Mouse (Mus musculus): ENCODE measurements at regions not wholly inside any gene's neighbourhood (a gene's known extent, or its start where the extent isn't known, plus 50 kb on each side); places are given as distances from the start of the nearest gene placed in this dataset.

DNA sequence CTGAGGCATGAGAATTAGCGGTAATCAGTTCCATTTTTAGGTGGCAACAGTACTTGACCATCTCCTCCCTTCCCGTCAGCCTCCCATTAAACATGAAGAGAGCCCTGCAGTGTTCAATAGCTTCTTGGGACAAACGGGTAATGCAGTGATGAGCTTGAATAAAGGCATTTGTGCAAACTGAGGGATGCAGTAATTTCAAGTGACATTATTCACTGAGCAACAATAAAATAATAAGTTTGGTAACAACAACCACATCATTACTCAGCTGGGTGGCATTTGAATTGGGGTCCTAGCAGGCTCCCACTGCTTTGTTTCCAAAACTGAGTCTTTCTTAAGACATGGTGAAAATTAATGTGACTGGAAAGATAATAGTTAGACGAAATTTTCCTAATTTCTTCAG, 315.2 kb upstream of the C030005K15Rik start:
- DNase-seq (ENCODE audit: low read depth, low spot score): no peak

DNA sequence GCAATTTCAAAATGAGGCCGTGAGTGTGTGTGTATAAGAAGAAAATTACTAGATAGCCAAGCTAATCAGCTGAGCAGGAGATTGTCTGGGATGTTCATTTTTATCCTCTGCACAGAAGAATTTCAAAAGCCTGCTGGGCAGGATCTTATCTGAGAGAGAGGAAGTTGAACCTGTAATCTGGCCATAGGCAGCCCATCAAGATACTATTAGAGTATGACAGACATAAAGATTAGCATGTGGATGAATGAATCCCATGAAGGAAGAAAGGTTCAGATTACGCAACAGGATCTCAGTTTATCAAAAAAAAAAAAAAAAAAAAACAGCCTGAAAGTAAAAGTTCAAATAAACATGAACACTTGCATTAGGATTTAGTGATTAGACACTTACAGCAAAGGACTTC, 317.3 kb upstream of the C030005K15Rik start:
- DNase-seq (ENCODE audit: low read depth, low spot score): no peak

DNA sequence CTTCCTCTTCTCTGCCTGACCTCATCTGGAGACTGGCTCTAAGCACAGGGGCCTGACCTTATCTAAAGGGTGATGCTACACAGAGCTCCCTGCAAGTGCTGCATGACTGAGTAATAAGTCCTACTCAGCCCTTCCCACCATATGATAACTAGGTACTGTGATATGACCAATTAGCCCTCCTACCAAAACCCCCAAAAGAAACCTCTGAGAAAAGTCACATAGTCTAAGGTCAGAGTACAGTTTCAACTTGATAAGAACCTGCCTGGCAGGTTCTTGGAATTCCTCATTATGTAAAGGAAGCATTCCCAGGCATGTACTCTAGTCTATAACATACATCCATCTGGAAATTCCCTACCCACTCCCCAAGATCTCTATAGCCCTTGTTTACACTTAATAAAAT, 318.0 kb upstream of the C030005K15Rik start:
- no peak for DNase-seq (ENCODE audit: low read depth, low spot score)

DNA sequence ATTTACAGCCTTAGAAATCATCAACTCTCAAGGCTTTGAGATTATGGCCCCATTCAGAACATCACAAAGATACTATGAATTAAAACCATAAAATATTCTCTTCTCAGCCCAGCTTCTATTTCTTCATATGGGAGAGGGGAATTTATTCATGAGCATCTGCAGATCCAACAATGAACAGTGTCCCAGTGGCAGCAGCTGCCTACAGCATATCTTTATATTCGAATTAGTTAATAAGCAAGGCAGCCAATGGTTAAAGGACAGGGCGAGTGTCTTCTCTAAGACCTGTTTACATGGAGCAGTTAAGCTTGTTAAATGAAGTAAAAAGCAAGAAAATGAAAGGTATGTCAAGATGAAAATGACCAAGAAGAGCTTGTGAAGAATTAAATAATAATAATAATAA, 346.9 kb upstream of the C030005K15Rik start:
- no peak for DNase-seq (ENCODE audit: low read depth, low spot score)

DNA sequence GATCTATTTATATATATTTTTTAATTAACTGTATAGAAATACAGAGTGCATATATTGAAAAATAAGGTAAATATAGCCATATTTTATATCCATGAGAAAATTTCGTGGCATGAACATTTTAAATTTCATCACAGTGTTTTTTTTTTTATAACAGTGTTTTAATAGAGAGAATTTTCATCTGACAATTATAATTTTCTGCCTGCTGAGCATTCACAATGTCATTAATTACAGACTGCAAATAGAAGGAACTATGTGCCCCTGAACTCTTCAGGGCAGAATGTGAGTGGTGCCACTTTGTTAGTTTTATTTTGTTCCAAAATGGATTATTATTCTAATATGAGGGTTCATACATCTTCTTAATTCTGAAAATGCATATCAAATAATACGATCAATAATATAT, 358.3 kb upstream of the C030005K15Rik start:
- no peak for DNase-seq (ENCODE audit: low read depth, low spot score)

DNA sequence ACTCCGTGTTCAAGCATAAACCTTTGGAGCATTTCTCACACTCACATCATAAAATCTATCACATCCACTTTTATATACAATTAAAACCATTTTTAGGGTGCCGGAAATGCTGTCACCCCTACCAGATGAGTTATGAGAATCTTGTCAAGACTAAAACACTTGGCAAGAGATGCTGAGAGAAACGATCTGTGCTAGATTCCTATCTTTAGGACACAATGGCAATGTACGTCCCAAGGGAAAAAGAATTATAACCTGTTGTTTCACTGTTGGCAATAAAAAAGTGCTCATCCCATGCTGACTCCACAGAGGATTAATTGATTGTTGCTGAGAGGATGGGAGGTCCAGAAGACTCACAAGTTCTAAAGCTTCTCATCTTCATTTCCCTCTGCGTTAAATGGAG, 389.7 kb upstream of the C030005K15Rik start:
- DNase-seq (ENCODE audit: low read depth, low spot score): no peak

DNA sequence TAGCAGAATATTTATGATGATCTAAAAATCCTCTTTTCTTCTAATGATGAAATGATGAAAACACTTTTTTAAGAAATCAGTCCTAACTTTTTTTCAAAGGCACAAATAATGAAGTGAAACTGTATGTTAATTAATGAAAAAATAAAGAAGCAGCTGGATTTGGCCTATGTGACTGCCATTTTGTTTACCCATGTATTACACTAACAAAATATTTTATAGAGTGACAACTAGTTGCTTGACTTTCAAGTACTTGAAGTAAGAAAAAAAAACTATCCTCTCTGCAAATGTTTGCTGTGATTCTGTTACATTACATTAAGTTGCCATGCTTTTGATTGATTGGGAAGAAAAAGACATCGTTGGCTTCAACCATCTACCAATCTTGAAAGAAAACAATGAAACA, 399.2 kb upstream of the C030005K15Rik start:
- DNase-seq (ENCODE audit: low read depth, low spot score): no peak

DNA sequence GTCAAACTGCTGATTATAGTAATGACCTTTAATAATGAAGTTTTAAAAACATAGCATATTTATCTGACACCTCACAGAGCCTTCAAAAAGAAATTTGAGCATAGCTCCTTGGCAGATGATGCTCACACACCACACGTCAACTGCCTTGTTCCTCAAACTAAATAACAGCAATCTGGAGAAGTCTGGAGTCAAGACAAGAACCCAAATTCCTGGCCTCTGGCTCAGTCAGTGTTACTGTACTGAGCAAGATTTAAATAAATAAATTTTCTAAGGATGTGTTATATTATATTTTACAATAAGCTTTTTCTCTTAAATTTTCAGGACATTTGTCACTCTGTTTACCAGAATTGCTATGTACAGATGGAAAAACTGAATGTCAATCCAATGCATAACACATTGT, 408.5 kb upstream of the C030005K15Rik start:
- no peak for DNase-seq (ENCODE audit: low read depth, low spot score)

DNA sequence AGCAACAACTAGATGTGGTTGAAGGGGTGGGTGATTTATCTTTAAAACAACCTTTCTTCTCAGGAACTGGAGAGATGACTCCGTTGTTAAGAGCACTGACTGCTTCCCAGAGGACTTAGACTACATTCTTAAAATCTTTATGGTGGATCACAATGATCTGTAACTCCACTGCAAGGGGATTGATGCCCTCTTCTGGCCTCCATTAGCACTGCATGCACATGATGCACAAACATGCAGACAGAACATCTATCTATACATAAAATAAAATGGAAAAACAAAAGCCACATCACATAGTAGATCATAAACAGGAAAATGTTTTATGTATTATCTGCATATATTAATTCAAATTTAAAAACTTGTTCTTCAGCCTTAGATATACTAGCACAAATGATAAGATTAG, 419.2 kb upstream of the C030005K15Rik start:
- DNase-seq (ENCODE audit: low read depth, low spot score): no peak

DNA sequence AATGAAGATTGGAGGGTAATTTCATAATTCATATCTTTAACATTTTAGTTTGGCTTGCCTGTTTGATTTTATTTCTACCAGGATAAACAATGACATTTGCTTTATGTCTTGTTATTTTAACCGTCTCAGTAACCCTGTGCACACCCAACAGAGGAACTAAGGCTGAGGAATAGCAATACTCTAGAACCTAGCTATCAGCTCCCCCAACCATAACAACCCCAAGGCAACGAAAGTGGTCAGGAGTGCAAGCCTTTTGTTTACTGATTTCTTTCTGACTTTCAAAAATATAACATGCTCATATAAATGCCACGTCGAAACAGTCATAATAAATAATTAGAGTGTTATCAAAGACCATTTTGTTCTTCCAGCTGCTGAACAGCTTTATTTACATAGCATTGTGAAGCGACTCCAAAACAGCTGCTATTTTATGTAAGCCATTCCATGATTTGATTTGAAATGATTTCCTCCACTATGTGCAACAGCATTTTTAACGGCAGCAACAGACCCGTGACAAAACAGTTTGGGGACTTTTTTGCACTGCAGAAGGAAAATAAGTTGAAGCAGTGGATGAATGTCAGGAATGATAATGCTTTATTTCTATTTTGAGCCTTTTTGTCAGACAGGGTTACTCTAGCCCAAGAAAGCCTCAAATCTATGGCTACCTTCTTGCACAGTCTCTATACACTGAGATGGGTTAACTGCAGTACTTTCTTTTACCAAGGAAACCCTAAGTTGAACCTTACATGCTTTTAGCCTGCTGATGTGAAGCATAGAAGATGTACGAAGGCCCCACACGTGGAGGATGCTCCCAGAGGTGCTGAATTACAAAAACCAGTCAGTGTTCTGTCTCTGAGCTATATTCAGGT, 420.7 kb upstream of the C030005K15Rik start:
- DNase-seq (ENCODE audit: low read depth, low spot score): no peak

DNA sequence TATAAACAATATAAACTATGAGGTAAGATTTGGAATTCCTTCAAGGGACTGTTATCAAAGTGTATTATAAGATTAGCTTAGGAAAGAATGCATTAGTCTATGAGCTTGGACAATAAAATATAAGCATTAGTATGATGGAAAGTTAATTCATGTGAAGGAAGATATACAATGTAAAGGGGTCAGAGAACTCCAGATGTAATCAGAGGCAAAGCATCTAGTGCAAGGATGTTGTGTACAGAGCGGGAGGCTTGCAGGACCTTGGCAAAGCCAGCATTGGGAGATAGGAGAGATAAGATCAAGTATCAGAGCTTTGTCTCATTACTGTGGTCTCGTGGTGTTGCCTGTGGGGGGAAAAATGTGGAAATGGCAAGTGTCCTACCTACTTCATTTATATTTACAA, 429.4 kb upstream of the C030005K15Rik start:
- DNase-seq (ENCODE audit: low read depth, low spot score): no peak

DNA sequence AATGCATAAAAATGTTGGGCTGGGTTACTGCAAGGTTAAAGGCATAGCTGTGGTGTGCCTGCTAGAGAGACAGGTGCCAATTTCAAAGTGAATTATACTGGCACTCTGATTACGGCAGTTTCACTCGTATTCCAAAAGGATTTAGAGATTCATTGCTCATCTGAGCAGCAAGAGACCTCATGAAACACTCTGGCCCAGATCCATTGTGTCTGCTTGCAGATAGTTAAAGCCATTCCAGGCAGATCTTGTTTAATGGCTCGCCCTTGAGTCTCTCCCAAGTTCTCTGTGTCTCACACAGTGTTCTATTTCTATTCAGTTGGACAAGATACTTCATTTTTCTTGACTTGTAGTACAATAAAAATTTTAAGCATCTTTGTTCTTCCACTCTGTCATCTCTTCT, 459.1 kb upstream of the C030005K15Rik start:
- no peak for DNase-seq (ENCODE audit: low read depth, low spot score)

DNA sequence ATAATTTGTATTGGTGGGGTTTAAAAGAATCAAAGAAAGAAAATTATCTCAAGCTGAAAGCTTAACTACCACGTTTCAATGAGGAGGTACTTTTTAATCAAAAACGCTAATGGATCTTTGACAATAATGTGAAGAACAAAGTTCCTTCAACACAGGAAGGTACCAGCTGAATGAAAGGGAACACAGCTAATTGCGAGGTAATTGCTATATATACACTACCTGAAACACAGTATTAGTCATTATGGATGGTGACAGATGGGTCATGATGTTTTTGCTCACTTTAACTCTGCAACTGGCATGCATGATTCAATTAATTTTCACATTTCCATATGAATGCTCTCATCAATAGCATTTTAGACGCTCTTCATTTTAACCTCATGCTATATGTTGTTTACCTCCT, 470.3 kb upstream of the C030005K15Rik start:
- no peak for DNase-seq (ENCODE audit: low read depth, low spot score)

DNA sequence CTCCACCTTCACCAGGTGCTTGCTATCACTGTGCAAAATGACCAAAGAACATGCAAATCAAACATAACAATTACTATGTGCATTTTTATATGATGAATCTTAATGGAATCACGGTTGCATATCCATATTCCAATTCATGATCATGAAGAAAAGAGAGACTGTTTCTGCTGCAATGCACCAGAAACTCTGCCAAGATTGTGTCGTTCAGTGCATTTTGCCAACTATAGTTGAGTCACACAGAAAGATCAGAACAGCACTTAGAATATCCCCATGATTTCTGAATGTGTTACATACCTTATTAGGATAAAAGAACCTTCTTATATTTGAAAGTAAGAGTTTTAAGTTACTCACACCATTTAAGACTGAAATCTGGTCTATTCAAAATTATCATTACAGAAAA, 483.7 kb upstream of the C030005K15Rik start:
- no peak for DNase-seq (ENCODE audit: low read depth, low spot score)

DNA sequence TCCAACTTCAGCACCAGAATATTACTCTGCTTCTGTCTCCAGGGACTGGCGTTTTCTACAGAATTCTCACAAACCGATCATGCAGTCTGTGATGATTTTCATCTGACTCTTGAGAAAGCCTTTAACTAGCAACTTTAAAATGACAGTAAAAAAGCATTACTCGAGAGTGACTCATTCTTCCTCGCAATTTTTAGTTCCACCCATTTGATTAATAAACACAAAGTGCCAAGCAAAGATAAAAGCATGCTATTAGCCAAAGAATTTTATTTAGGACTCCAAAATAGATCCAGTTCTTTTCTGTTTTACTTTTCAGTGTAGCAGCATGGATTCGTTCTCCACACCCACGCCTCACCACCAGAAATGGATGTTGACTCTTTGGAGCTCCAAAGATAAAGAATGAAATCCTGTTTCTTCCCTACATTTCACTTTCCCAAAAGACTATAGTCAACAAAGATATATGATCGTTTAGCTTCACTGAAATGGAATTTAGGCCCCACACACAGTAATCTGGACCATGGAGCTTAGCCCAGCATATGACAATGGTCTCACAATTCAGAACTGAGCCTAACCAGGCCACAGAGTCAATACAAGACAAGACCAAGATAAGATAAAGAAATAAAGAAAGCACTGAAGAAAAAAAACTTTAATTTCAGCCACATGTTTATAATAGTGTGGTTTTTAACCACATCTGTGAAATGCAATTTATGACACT, 486.5 kb upstream of the C030005K15Rik start:
- no peak for DNase-seq (ENCODE audit: low read depth, low spot score)

DNA sequence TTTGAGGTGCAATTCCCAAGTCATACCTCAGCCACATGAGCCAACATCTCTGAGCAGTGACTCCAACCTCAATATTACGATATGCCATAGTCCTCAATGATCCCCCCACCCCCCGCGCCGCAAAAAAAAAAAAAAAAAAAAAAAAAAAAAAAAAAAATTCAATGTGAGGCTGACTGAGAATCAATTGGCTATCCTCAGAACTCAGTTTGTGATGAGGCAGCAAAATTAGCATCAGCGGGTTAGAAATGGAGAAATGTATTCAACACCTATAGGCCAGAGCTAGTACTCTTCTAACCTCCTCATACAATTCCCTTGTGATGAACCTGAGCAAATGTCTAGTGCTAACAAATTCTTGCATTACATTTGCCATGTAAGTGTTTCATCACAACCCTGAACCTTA, 504.5 kb upstream of the C030005K15Rik start:
- no peak for DNase-seq (ENCODE audit: low read depth, low spot score)

DNA sequence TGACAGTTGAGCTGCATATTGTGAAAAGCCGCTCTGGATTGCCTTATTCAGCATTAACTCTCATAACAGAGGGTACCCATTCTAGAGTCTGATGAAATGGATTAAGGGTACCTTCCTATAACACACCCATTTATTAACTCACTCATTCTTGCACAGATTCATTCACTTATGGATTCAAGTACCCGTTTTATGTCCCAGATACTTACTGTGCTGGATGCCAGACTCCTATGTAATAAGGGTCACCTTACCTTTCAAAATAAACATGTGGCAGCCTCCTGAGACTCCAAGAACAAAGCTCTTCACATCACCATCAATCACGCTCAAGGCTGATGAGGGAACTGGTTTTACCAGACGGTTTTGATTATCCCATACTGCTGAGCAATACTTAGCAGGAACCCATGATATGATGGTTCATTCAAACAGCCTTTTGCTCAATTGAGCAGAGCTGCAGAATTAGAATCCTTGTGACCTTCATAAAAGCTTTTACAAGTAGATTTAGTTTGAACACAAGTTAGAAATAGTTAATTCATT, 505.2 kb upstream of the C030005K15Rik start:
- no peak for DNase-seq (ENCODE audit: low read depth, low spot score)

DNA sequence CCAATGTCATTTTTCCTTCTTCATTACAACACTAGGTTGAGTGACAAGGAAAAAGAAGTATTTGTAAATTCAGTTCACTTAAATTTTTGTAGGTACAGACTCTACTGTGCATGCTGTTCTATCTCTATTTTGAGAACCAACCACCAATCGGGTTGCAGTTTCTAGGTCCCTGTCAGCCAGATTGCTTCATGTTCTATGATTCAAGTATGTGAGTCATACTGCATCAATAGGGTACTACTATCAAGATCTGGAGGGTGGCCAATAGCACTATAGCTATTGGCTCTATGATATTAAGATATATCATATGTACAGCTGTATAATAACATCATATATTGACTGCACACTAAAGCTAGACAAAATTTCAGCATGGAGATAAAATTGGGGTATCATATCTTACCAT, 521.8 kb upstream of the C030005K15Rik start:
- no peak for DNase-seq (ENCODE audit: low read depth, low spot score)

DNA sequence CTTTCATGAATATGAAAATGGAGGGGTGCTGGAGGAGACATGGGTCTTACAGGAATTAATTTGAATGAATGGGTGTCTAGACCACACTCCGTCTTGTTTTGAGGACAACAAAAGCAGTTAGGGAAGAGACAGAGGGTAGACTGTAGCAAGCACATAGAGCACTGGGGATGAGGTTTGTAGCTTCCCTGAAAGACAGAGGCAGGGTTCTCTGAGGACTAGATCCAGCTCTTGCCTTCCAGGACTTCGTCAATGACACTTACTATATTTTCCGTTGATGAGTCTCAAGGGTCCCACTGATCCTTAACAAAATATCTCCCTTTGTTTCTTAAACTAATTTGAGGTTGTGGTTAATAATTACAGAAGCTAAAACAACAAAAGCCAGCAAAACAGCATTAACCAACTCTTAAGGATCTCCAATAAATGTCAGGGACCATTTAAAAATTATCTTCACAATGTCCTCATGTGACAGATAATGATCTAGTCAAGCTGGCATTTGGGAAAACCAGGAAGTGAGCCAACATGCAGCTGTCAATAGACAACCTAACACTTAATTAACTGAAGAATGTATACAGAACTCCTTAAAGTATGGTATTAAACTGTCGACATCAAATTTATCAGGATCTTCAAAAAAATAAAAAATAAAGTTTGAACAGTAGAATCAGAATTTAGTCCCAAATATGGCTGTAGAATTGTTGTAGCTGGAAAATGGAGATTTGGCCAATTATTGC, 531.6 kb upstream of the C030005K15Rik start:
- DNase-seq (ENCODE audit: low read depth, low spot score): no peak

DNA sequence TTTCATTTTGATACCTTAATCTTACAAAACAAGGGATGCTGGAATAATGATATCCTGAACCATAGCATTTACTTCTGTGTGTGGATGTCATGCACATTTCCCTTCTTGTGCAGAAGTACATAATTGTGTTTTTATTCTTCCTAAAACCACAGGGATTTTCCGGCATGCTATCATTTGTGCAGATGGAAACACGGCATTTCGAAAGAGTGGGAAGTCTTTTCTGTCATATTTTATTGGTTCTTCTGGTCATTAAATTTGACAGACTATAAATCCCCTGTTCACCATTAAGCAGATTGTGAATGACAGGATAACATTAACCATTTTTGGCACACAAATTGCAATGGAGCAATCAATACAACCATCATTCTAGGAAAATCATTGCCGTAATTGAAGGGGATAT, 532.7 kb upstream of the C030005K15Rik start:
- no peak for DNase-seq (ENCODE audit: low read depth, low spot score)

DNA sequence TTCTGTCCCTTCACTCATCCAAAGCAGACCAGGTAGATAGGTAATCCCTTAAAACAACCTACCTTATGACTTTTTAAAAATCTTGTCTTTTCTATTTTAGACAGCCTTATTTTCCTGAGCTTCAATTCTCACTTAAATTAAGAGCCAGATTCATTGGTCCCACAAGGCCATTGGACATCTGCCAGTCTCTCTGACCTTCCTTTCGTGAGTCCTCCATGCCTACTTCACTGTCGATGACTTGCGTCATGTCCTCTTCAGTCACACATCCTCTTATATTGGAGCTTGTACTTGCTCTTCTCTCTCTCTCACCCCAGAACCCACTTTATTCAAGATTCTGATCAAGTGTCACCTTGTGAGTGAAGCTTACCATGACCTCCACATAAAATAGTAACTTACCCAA, 542.0 kb upstream of the C030005K15Rik start:
- no peak for DNase-seq (ENCODE audit: low read depth, low spot score)

DNA sequence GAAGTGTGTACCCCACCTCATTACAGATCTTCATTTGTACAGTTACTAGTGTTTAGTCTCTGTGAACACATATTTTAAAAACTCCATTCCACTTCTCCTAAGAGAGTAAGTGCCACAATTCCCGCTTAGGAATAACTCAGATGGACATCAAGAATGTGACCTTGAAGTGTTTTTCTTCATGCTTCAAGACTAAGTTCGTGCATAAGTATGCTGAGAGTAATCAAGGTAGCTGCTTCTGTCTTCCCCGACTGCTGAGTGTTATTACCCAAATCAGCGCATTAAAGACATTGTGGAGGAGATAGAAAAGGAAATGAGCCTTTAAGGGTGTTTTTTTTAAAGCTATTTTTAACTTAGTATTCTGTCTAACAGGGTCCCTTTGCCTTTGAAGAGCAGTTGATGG, 565.1 kb upstream of the C030005K15Rik start:
- DNase-seq (ENCODE audit: low read depth, low spot score): no peak

Measured in retina, adult 2 months (tissue).